Mouse (Mus musculus) urinary bladder, postnatal 4 days (tissue): ENCODE results near the gene Olfr599.
"Not testable (repeated sequence)": the region's sequence is repeated elsewhere in the genome, so short reads cannot be mapped to it uniquely, and the experiment has no call there.

Experiments
- DNase-seq, 2 experiments: peaks; one replicate each; pipeline ENCODE4 v3.0.0; 2021 to 2022; ENCODE audit warnings: low spot score in 2 of 2

Gene Olfr599

DNA sequence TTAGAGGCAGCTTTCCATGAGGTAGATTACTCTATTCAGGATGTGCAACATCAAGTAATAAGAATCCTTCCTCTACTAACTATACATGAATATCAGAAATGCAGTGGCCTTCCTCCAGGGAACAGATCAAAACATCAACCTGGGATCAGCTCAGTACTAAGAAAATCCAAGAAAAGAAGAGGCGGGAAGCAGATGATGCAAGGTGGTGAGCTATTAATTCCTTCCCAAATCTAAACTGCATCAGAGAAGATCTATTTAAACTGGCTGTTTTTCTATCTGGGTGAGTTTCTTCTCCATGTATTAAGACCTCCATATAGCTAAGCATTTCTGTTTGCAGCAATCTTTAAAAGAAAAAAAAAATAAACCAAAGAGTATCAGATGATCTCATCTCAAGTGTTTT is at the start of gene Olfr599:
Olfr599 (plus strand) TSS at position 301 of the 400 bp plus-strand sequence.
- no peak for DNase-seq

DNA sequence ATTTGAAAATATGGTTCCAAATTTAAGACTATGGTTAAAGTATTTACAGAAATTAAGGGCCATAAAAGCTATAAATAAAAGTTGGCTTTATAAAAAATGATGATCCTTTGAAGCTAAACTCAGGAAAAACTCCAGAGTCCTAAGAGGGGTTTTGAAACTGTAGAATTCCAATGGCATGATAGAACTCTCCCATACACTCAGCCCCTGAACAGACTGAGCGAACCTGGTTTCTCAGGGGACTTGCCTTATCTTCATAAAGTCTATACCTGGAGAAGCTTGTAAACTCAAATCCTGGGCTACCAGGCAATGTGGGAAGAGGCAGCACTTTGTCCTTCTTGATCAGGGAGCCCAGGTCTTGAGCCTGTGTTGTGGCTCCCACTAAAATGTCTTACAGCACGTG is 30.4 kb upstream of the Olfr599 start, which contains the start of gene Olfr596:
Olfr596 (plus strand) TSS at position 301 of the 400 bp plus-strand sequence.
- not testable (repeated sequence) for DNase-seq

GRCm38 (mm10) chr7:103316015-103316414 is 19.7 kb upstream of the Olfr599 start, which contains the start of gene Olfr597:
Gene Olfr597 (plus strand): TSS chr7:103316315.
- not testable (repeated sequence) for DNase-seq

- DNase-seq: no peak
Observed at GRCm38 (mm10) chr7:103323268-103323667, 12.4 kb upstream of the Olfr599 start, which contains the start of gene Olfr598. Gene Olfr598 (plus strand): TSS chr7:103323568.

GRCm38 (mm10) chr7:103349569-103349968 is 13.9 kb downstream of the Olfr599 start, which contains the start of gene Olfr600:
Gene Olfr600 (minus strand): TSS chr7:103349669.
- no peak for DNase-seq

DNA sequence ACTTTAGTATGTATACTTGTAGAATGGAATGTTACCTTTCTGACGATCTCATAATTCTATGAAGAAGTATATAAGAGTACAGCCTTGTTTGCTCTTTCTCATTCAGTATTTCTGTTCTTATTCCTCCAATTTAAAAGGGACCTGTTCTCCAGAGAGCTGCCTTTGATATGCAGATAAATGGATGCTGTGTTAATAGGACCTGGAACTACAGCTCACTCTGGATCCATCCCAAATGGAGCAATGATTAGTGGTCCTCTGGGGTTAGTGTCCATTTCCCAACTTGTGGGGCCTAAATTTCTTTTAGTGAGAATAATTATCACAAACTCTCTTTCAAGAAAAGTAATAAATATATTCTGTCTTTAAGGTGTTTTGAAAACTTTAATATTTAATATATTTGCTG is 26.8 kb downstream of the Olfr599 start, which contains the start of gene Olfr601:
Olfr601 (minus strand) TSS at position 101 of the 400 bp plus-strand sequence.
- no peak for DNase-seq

GRCm38 (mm10) chr7:103386077-103386476 is 50.4 kb downstream of the Olfr599 start, which contains the start of gene Olfr603:
Gene Olfr603 (minus strand): TSS chr7:103386177.
- no peak for DNase-seq
